Mouse (Mus musculus) heart, embryonic 12.5 days (tissue): ENCODE data around the gene Mrtfb. TPM values are rescaled to one million over a fixed set of nuclear protein-coding genes. Genes with fewer than 3 reads are reported as not detected.

Source experiments
- ATAC-seq: fragments of 200-750 bp; cut with Nextera tagmentation; 2 replicates; pipeline ENCODE4 v1.8.0; 2017; ENCODE audit warnings: moderate TSS enrichment, moderate library complexity; ENCODE audit not compliant: insufficient number of reproducible peaks, low FRiP score
- H3K27ac ChIP-seq: fragments of 300-500 bp; sonication (generic); 2 replicates; pipeline ENCODE4 v1.5.1; 2016; ENCODE audit warnings: mild to moderate bottlenecking, moderate library complexity; ENCODE audit not compliant: poor library complexity, severe bottlenecking
- H3K27me3 ChIP-seq: fragments of 300-500 bp; sonication (generic); replicated peaks from 2 replicates; pipeline ENCODE4 v1.6.1; 2016; ENCODE audit warnings: mild to moderate bottlenecking, moderate library complexity
- H3K36me3 ChIP-seq: fragments of 300-500 bp; sonication (generic); 2 replicates; pipeline ENCODE4 v1.6.1; 2016; ENCODE audit warnings: mild to moderate bottlenecking, moderate library complexity
- H3K4me1 ChIP-seq: fragments of 300-500 bp; sonication (generic); replicated peaks from 2 replicates; pipeline ENCODE4 v1.6.1; 2016; ENCODE audit warnings: mild to moderate bottlenecking
- H3K4me2 ChIP-seq: fragments of 300-500 bp; sonication (generic); 2 replicates; pipeline ENCODE4 v1.6.1; 2016; ENCODE audit warnings: mild to moderate bottlenecking, moderate library complexity
- H3K4me3 ChIP-seq: fragments of 300-500 bp; sonication (generic); 2 replicates; pipeline ENCODE4 v1.5.1; 2016; ENCODE audit warnings: mild to moderate bottlenecking
- H3K9ac ChIP-seq: fragments of 300-500 bp; sonication (generic); 2 replicates; pipeline ENCODE4 v1.6.1; 2016; ENCODE audit warnings: mild to moderate bottlenecking, moderate library complexity
- H3K9me3 ChIP-seq: fragments of 300-500 bp; sonication (generic); replicated peaks from 2 replicates; pipeline ENCODE4 v1.6.1; 2016; ENCODE audit warnings: mild to moderate bottlenecking, moderate library complexity
- WGBS: fragments of 180-500 bp; shearing (Covaris S2); methylation state at CpG from one replicate; pipeline ENCODE4 v1.1.7; 2016; 5-methylcytosine and 5-hydroxymethylcytosine counted together
- microRNA counts: library from miRNA; unstranded; fragments of <30 nt; microRNA quantifications from one replicate; lab custom pipeline; 2017
- microRNA-seq: library from miRNA; unstranded; fragments of <30 nt; microRNA quantifications from one replicate; pipeline ENCODE4, GENCODE M21; 2017
- polyA plus RNA-seq: library from polyadenylated mRNA; unstranded; fragments of >200 nt; fragmentation: Nextera tagmentation; extraction: Ambion mirVana; gene quantifications from 2 replicates; pipeline ENCODE4 v1.2.1, GENCODE M21; 2016

The Mrtfb gene
- polyA plus RNA-seq, 1 experiment from 2014 or later = 15.2 TPM

DNA sequence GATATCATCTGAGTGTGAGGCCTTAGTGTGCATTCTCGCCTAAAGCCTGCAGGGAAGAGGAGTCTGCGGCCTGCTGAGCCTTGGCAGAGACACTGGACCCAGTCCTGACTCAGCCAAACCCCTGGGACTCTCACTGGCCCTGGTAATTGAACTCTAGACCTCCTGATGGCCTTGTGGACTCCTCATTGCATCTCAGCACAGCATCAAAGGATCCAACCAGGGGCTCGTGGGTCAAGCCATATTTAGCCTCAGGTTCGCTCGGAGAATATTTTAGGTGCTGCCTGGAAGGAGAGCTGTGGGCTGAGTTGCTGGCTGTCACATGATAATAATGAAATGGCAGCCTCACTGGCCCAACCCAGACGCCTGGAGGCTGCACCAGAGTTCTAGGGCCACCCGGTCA, 196.4 kb downstream of the Mrtfb start:
- Histone ChIP-seq H3K9me3 (no peaks in the 10 kb centered on the region), H3K4me3 (no peak overlapping the region), H3K36me3 (no peaks in the 10 kb centered on the region), H3K9ac (no peak overlapping the region), H3K4me1 (peaks cover 14% of the 10 kb centered on the region), H3K4me2 (no peak overlapping the region), H3K27ac (no peak overlapping the region), H3K27me3 (peaks cover 19% of the 10 kb centered on the region)
- ATAC-seq = no peak
- WGBS = 76% methylated on average over 7 of the region's 7 CpGs

DNA sequence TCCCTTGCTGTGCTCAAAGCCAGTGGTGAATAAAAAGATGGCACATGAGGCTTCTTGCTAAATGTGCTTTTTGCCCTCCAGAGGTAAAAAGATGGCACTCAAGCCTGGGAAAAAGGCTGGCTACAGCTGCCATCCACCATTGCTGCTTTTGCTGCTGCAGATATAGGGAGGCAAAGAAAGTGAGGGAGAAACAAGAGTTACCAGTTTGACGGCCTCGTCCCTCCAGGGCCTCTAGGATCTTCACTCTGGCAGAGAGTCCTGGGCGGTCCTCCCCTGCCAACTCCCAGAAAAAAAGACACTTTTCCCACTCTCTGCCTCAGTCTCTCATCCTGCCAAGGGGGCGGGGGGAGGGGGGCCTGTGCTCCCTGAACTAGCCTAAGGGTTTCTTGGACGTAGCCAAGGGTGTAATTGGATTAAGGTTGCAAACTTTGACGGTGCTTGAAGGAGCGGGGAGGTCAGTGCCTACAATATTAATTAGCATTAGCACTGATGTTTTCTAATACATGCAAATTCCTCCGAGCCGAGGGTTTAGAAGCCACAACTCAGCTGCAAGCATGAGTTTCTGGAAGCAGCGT, 197.8 kb downstream of the Mrtfb start:
- no peak overlapping the region for H3K27ac ChIP-seq

DNA sequence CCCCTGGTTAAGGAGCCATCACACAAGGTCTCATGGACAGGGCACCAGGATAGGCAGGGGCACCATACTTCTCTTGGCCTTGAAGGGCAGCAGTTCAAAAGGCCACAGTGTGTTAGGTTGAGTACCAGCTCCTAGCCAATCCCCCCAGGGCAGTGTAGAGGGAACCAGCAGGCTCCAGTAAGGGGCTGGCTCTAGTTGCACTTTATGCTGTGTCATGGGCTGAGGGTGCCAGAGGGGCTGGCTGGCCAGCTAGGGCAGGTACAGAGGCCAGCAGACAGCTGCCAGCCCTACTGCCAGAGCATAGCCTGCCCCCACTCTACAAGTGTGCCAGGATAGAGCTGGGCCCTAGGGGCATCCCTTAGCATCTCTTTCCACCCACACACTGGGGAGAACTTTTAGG, 199.3 kb downstream of the Mrtfb start:
- no peak for ATAC-seq
- no peak overlapping the region for H3K27ac ChIP-seq
- H3K4me2 ChIP-seq = no peak overlapping the region
- H3K4me1 ChIP-seq = no peaks in the 10 kb centered on the region
- H3K9ac ChIP-seq = no peak overlapping the region
- no peaks in the 10 kb centered on the region for H3K36me3 ChIP-seq
- H3K4me3 ChIP-seq = no peak overlapping the region
- peaks cover 7% of the 10 kb centered on the region for H3K27me3 ChIP-seq
- H3K9me3 ChIP-seq = no peaks in the 10 kb centered on the region

More for the DNA sequence above, 197.8 kb downstream of the Mrtfb start:
- Histone ChIP-seq H3K36me3 (no peaks in the 10 kb centered on the region), H3K4me1 (peaks cover 6% of the 10 kb centered on the region), H3K9me3 (no peaks in the 10 kb centered on the region), H3K4me2 (no peak overlapping the region), H3K27me3 (peaks cover 14% of the 10 kb centered on the region), H3K9ac (no peak overlapping the region), H3K4me3 (no peak overlapping the region)
- WGBS = 60% methylated on average over 10 of the region's 10 CpGs
- ATAC-seq = no peak

DNA sequence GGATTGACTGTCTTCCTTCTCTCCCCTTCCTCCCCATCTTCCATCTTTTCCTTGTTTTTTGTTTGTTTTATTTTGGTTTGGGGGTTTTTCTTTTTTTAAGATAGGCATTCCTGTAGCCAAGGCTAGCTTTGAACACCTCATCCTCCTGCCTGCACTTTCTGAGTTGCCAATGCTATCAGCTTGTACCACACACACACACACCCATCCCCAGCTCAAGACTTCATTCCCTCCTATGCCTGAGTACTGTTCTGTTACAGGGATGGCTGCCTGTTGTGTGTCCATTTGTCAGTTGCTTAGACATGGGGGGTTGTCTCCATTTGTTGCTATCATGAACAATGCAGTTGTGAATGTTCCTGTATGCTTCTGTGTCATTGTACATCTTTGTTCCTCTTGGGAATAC, 202.3 kb downstream of the Mrtfb start:
- Histone ChIP-seq H3K27ac (no peak overlapping the region), H3K4me1 (no peaks in the 10 kb centered on the region), H3K4me2 (no peak overlapping the region), H3K36me3 (no peaks in the 10 kb centered on the region), H3K27me3 (0 out of 2 replicates have a peak, but pooled peaks cover under 1% of the 10 kb centered on the region), H3K4me3 (no peak overlapping the region), H3K9ac (no peak overlapping the region), H3K9me3 (no peaks in the 10 kb centered on the region)
- no peak for ATAC-seq

DNA sequence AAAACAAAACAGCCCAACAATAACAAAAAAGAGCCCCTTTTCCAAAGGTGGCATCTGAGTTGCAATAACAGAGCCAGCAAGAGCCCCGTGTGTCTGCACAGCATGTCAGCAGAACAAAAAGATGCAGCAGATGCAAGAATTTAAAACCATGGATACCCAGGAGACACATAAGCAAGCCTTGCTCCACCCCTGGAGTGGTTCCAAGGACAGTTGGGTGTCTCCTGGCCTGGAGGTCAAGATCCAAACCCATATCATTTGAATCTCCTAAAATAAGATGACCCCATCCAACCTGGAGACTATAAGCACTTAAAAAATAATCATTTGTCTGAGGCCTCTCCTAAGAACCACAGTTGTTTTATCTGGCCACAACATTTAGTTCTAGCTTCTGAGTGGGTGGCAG, 203.8 kb downstream of the Mrtfb start:
- Histone ChIP-seq H3K9me3 (no peaks in the 10 kb centered on the region), H3K4me2 (no peak overlapping the region), H3K27ac (no peak overlapping the region), H3K36me3 (no peaks in the 10 kb centered on the region), H3K4me3 (no peak overlapping the region), H3K27me3 (no peaks in the 10 kb centered on the region), H3K4me1 (no peaks in the 10 kb centered on the region), H3K9ac (no peak overlapping the region)
- no peak for ATAC-seq
- WGBS = 68% methylated on average over 1 of the region's 1 CpGs

DNA sequence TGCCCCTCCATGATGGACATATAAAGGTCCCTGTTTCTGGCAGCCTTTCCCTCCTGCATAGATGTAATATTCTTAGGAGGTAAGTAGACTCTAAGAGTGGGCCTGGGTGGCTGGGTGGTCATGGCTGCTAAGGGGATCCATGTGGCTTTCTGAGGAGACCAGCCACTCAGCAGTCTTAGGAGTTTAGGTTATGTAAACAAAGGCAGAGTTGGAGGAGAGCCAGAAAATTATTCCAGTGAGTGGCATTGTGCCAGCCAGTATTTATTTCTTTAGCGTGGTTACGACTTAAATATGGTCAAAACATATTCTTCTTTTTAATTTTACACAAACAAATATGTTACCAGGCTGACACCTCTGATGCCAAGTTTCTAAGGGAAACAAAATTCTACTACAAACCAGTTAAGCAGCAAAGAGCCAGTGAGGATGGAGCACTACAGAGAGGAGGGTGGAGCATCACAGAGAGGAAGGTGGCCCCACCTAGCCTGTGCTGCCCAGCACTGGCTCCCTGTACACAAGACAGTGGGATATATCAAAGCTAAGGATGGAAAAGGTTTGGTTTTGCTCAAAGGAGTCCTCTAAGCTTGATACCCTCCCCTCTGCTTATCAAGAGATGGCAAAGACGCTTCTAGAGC, 204.6 kb downstream of the Mrtfb start:
- no peak overlapping the region for H3K27ac ChIP-seq
- no peak overlapping the region for H3K4me2 ChIP-seq
- H3K4me3 ChIP-seq = no peak overlapping the region
- no peaks in the 10 kb centered on the region for H3K27me3 ChIP-seq
- no peak overlapping the region for H3K9ac ChIP-seq
- no peaks in the 10 kb centered on the region for H3K9me3 ChIP-seq
- no peak for ATAC-seq
- WGBS = 69% methylated on average over 3 of the region's 3 CpGs
- peaks cover under 1% of the 10 kb centered on the region; the same call in 1 of the 2 replicates for H3K4me1 ChIP-seq
- H3K36me3 ChIP-seq = no peaks in the 10 kb centered on the region

DNA sequence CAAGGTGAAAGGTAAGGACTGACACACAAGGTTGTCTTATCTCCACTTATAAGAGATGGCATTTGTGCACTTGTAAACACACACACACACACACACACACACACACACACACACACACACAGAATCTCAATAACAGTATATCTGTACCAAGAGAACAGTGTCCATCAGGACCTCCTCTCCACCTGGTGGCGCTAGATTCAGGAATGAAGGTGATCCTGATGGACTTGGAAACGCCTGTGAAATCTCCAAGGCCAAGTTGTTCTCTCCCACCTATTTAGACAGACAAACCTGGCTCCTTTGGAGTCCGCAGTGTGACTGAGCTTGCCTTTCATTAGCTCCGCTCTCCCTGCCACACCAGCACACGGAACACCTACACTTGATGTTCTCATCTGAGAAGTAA, 208.4 kb downstream of the Mrtfb start:
- H3K36me3 ChIP-seq = no peaks in the 10 kb centered on the region
- no peak overlapping the region for H3K4me3 ChIP-seq
- WGBS = 77% methylated on average over 5 of the region's 5 CpGs
- no peaks in the 10 kb centered on the region for H3K9me3 ChIP-seq
- no peak overlapping the region for H3K9ac ChIP-seq
- no peak for ATAC-seq
- no peaks in the 10 kb centered on the region for H3K27me3 ChIP-seq
- H3K27ac ChIP-seq = no peak overlapping the region
- H3K4me1 ChIP-seq = peaks cover 4% of the 10 kb centered on the region; the same call in 1 of the 2 replicates
- no peak overlapping the region for H3K4me2 ChIP-seq

MicroRNAs within 50 kb of the gene (microRNA counts, 519-probe panel; counts per million panel counts)
- not detected for microRNA mmu-miR-193b (lab: Ali Mortazavi, UCI)

Small RNA genes lying within 50 kb of the gene (microRNA-seq; reads per million reads assigned to microRNA genes)
- gene Mir193b = 56.1 reads per million, percentile 43 among the genes with 10 or more reads in this experiment
- gene Mir365-1 = not detected

Other genes starting within 250 kb of the Mrtfb start
- 9.8 and 10.1 TPM in 2 replicates for gene Ercc4, start 146.8 kb upstream of the Mrtfb start, polyA plus RNA-seq